Mouse (Mus musculus): ENCODE measurements at regions not wholly inside any gene's neighbourhood (a gene's known extent, or its start where the extent isn't known, plus 50 kb on each side); places are given as distances from the start of the nearest gene placed in this dataset.

GRCm38 (mm10) chr13:70282731-70283130 is 354.7 kb downstream of the Ice1 start:
- H3K4me3 ChIP-seq (ENCODE audit: control insufficient read depth, insufficient read depth, low read length) = no peak overlapping the region
- WGBS = 48% methylated on average over 4 of the region's 4 CpGs
- no peaks in the 10 kb centered on the region for H3K4me1 ChIP-seq (replicated peaks; ENCODE audit: control insufficient read depth, insufficient read depth, low read length)
- H3K36me3 ChIP-seq (ENCODE audit: control insufficient read depth, insufficient read depth, low read length) = no peaks in the 10 kb centered on the region
- no peak for DNase-seq
- TF ChIP-seq POLR2A (IDR thresholded peaks at IDR 0.05; ENCODE audit: control insufficient read depth, extremely low read depth, insufficient read depth, low read length, poor library complexity) = no peak
- no peak for TF ChIP-seq CTCF (IDR thresholded peaks at IDR 0.05; ENCODE audit: borderline replicate concordance, control insufficient read depth, extremely low read depth, insufficient read depth, low read length, poor library complexity)
- no peak overlapping the region for H3K27ac ChIP-seq (ENCODE audit: control insufficient read depth, insufficient read depth, low read length)
- no peaks in the 10 kb centered on the region for H3K27me3 ChIP-seq (ENCODE audit: control insufficient read depth, insufficient read depth, low read length)

GRCm38 (mm10) chr13:70283231-70283630 is 354.2 kb downstream of the Ice1 start:
- Histone ChIP-seq H3K4me3 (ENCODE audit: control insufficient read depth, insufficient read depth, low read length) (no peak overlapping the region), H3K36me3 (ENCODE audit: control insufficient read depth, insufficient read depth, low read length) (no peaks in the 10 kb centered on the region), H3K27ac (ENCODE audit: control insufficient read depth, insufficient read depth, low read length) (no peak overlapping the region), H3K27me3 (ENCODE audit: control insufficient read depth, insufficient read depth, low read length) (no peaks in the 10 kb centered on the region), H3K4me1 (replicated peaks; ENCODE audit: control insufficient read depth, insufficient read depth, low read length) (no peaks in the 10 kb centered on the region)
- 59% methylated on average over 5 of the region's 5 CpGs for WGBS
- TF ChIP-seq CTCF (IDR thresholded peaks at IDR 0.05; ENCODE audit: borderline replicate concordance, control insufficient read depth, extremely low read depth, insufficient read depth, low read length, poor library complexity) (no peak), POLR2A (IDR thresholded peaks at IDR 0.05; ENCODE audit: control insufficient read depth, extremely low read depth, insufficient read depth, low read length, poor library complexity) (no peak)
- no peak for DNase-seq

- DNase-seq = no peak
- H3K27me3 ChIP-seq (ENCODE audit: control insufficient read depth, insufficient read depth, low read length) = no peaks in the 10 kb centered on the region
- no peak overlapping the region for H3K27ac ChIP-seq (ENCODE audit: control insufficient read depth, insufficient read depth, low read length)
- H3K4me3 ChIP-seq (ENCODE audit: control insufficient read depth, insufficient read depth, low read length) = no peak overlapping the region
- WGBS = 78% methylated on average over 3 of the region's 3 CpGs
- no peaks in the 10 kb centered on the region for H3K36me3 ChIP-seq (ENCODE audit: control insufficient read depth, insufficient read depth, low read length)
- no peaks in the 10 kb centered on the region for H3K4me1 ChIP-seq (replicated peaks; ENCODE audit: control insufficient read depth, insufficient read depth, low read length)
- TF ChIP-seq POLR2A (IDR thresholded peaks at IDR 0.05; ENCODE audit: control insufficient read depth, extremely low read depth, insufficient read depth, low read length, poor library complexity) = no peak
- no peak for TF ChIP-seq CTCF (IDR thresholded peaks at IDR 0.05; ENCODE audit: borderline replicate concordance, control insufficient read depth, extremely low read depth, insufficient read depth, low read length, poor library complexity)
Observed at GRCm38 (mm10) chr13:70292713-70293112, 344.7 kb downstream of the Ice1 start.

GRCm38 (mm10) chr13:70303953-70304525 is 333.4 kb downstream of the Ice1 start:
- no peak for TF ChIP-seq POLR2A (IDR thresholded peaks at IDR 0.05; ENCODE audit: control insufficient read depth, extremely low read depth, insufficient read depth, low read length, poor library complexity)
- TF ChIP-seq CTCF (IDR thresholded peaks at IDR 0.05; ENCODE audit: borderline replicate concordance, control insufficient read depth, extremely low read depth, insufficient read depth, low read length, poor library complexity) = no peak
- Histone ChIP-seq H3K4me3 (ENCODE audit: control insufficient read depth, insufficient read depth, low read length) (no peak overlapping the region), H3K27ac (ENCODE audit: control insufficient read depth, insufficient read depth, low read length) (no peak overlapping the region), H3K36me3 (ENCODE audit: control insufficient read depth, insufficient read depth, low read length) (no peaks in the 10 kb centered on the region), H3K4me1 (replicated peaks; ENCODE audit: control insufficient read depth, insufficient read depth, low read length) (no peaks in the 10 kb centered on the region), H3K27me3 (ENCODE audit: control insufficient read depth, insufficient read depth, low read length) (no peaks in the 10 kb centered on the region)
- 85% methylated on average over 5 of the region's 5 CpGs for WGBS
- DNase-seq = no peak

GRCm38 (mm10) chr13:70310516-70310915 is 326.9 kb downstream of the Ice1 start:
- Histone ChIP-seq H3K4me3 (ENCODE audit: control insufficient read depth, insufficient read depth, low read length) (no peak overlapping the region), H3K27ac (ENCODE audit: control insufficient read depth, insufficient read depth, low read length) (no peak overlapping the region), H3K27me3 (ENCODE audit: control insufficient read depth, insufficient read depth, low read length) (no peaks in the 10 kb centered on the region), H3K4me1 (replicated peaks; ENCODE audit: control insufficient read depth, insufficient read depth, low read length) (no peaks in the 10 kb centered on the region), H3K36me3 (ENCODE audit: control insufficient read depth, insufficient read depth, low read length) (no peaks in the 10 kb centered on the region)
- TF ChIP-seq CTCF (IDR thresholded peaks at IDR 0.05; ENCODE audit: borderline replicate concordance, control insufficient read depth, extremely low read depth, insufficient read depth, low read length, poor library complexity) (no peak), POLR2A (IDR thresholded peaks at IDR 0.05; ENCODE audit: control insufficient read depth, extremely low read depth, insufficient read depth, low read length, poor library complexity) (no peak)
- no peak for DNase-seq
- WGBS = 73% methylated on average over 2 of the region's 2 CpGs

GRCm38 (mm10) chr13:70311226-70312055 is 326.0 kb downstream of the Ice1 start:
- Histone ChIP-seq H3K4me1 (replicated peaks; ENCODE audit: control insufficient read depth, insufficient read depth, low read length) (no peaks in the 10 kb centered on the region), H3K36me3 (ENCODE audit: control insufficient read depth, insufficient read depth, low read length) (no peaks in the 10 kb centered on the region), H3K27me3 (ENCODE audit: control insufficient read depth, insufficient read depth, low read length) (no peaks in the 10 kb centered on the region), H3K4me3 (ENCODE audit: control insufficient read depth, insufficient read depth, low read length) (no peak overlapping the region), H3K27ac (ENCODE audit: control insufficient read depth, insufficient read depth, low read length) (no peak overlapping the region)
- DNase-seq = no peak
- WGBS = 92% methylated on average over 14 of the region's 14 CpGs
- no peak for TF ChIP-seq POLR2A (IDR thresholded peaks at IDR 0.05; ENCODE audit: control insufficient read depth, extremely low read depth, insufficient read depth, low read length, poor library complexity)
- TF ChIP-seq CTCF (IDR thresholded peaks at IDR 0.05; ENCODE audit: borderline replicate concordance, control insufficient read depth, extremely low read depth, insufficient read depth, low read length, poor library complexity) = no peak
